Mouse (Mus musculus): ENCODE measurements at regions not wholly inside any gene's neighbourhood (a gene's known extent, or its start where the extent isn't known, plus 50 kb on each side); places are given as distances from the start of the nearest gene placed in this dataset.

GRCm38 (mm10) chr1:77748483-77749465 lies 233.9 kb upstream of the Epha4 start:
- Histone ChIP-seq H3K27me3 (ENCODE audit: control insufficient read depth, insufficient read depth, low read length) (no peaks in the 10 kb centered on the region), H3K4me1 (ENCODE audit: control insufficient read depth, insufficient read depth, low read length) (0 out of 2 replicates have a peak, but pooled peaks cover 4% of the 10 kb centered on the region), H3K27ac (ENCODE audit: low read depth, low read length) (peak overlapping the region; percentile 40; the same call in 1 of the 2 replicates), H3K9ac (replicated peaks; ENCODE audit: low read depth, low read length) (no peak overlapping the region), H3K36me3 (ENCODE audit: control insufficient read depth, insufficient read depth, low read length) (no peaks in the 10 kb centered on the region), H3K4me3 (ENCODE audit: low read depth, low read length) (no peak overlapping the region), H3K9me3 (ENCODE audit: control insufficient read depth, low read length) (no peaks in the 10 kb centered on the region), H3K4me2 (ENCODE audit: low read depth, low read length) (no peak overlapping the region)
- peak; percentile 68; the same call in 1 of the 2 replicates for ATAC-seq (ENCODE audit: low read depth)
- 20% methylated on average over 2 of the region's 2 CpGs for WGBS

- no peak for ATAC-seq (ENCODE audit: low read depth)
- 75% methylated on average over 10 of the region's 10 CpGs for WGBS
- Histone ChIP-seq H3K4me3 (ENCODE audit: low read depth, low read length) (no peak overlapping the region), H3K9ac (replicated peaks; ENCODE audit: low read depth, low read length) (no peak overlapping the region), H3K9me3 (ENCODE audit: control insufficient read depth, low read length) (no peaks in the 10 kb centered on the region), H3K27me3 (ENCODE audit: control insufficient read depth, insufficient read depth, low read length) (no peaks in the 10 kb centered on the region), H3K36me3 (ENCODE audit: control insufficient read depth, insufficient read depth, low read length) (no peaks in the 10 kb centered on the region), H3K4me1 (ENCODE audit: control insufficient read depth, insufficient read depth, low read length) (no peaks in the 10 kb centered on the region), H3K4me2 (ENCODE audit: low read depth, low read length) (no peak overlapping the region), H3K27ac (ENCODE audit: low read depth, low read length) (no peak overlapping the region)
These were observed 217.2 kb upstream of the Epha4 start for GRCm38 (mm10) chr1:77732099-77732498.

GRCm38 (mm10) chr1:77727561-77727960 lies 212.7 kb upstream of the Epha4 start:
- Histone ChIP-seq H3K36me3 (ENCODE audit: control insufficient read depth, insufficient read depth, low read length) (no peaks in the 10 kb centered on the region), H3K4me2 (ENCODE audit: low read depth, low read length) (no peak overlapping the region), H3K4me3 (ENCODE audit: low read depth, low read length) (no peak overlapping the region), H3K9me3 (ENCODE audit: control insufficient read depth, low read length) (no peaks in the 10 kb centered on the region), H3K27ac (ENCODE audit: low read depth, low read length) (no peak overlapping the region), H3K4me1 (ENCODE audit: control insufficient read depth, insufficient read depth, low read length) (no peaks in the 10 kb centered on the region), H3K9ac (replicated peaks; ENCODE audit: low read depth, low read length) (no peak overlapping the region), H3K27me3 (ENCODE audit: control insufficient read depth, insufficient read depth, low read length) (no peaks in the 10 kb centered on the region)
- 94% methylated on average over 2 of the region's 2 CpGs for WGBS
- no peak for ATAC-seq (ENCODE audit: low read depth)

GRCm38 (mm10) chr1:77723246-77723645 lies 208.4 kb upstream of the Epha4 start:
- 90% methylated on average over 8 of the region's 8 CpGs for WGBS
- no peak overlapping the region for H3K4me3 ChIP-seq (ENCODE audit: low read depth, low read length)
- H3K9ac ChIP-seq (replicated peaks; ENCODE audit: low read depth, low read length), result no peak overlapping the region
- no peaks in the 10 kb centered on the region for H3K4me1 ChIP-seq (ENCODE audit: control insufficient read depth, insufficient read depth, low read length)
- H3K27ac ChIP-seq (ENCODE audit: low read depth, low read length), result no peak overlapping the region
- no peaks in the 10 kb centered on the region for H3K27me3 ChIP-seq (ENCODE audit: control insufficient read depth, insufficient read depth, low read length)
- no peak overlapping the region for H3K4me2 ChIP-seq (ENCODE audit: low read depth, low read length)
- H3K36me3 ChIP-seq (ENCODE audit: control insufficient read depth, insufficient read depth, low read length), result no peaks in the 10 kb centered on the region
- no peak for ATAC-seq (ENCODE audit: low read depth)
- no peaks in the 10 kb centered on the region for H3K9me3 ChIP-seq (ENCODE audit: control insufficient read depth, low read length)

GRCm38 (mm10) chr1:77720859-77721258 lies 206.0 kb upstream of the Epha4 start:
- H3K4me3 ChIP-seq (ENCODE audit: low read depth, low read length), result no peak overlapping the region
- H3K4me2 ChIP-seq (ENCODE audit: low read depth, low read length), result no peak overlapping the region
- no peaks in the 10 kb centered on the region for H3K4me1 ChIP-seq (ENCODE audit: control insufficient read depth, insufficient read depth, low read length)
- WGBS, result 90% methylated on average over 1 of the region's 1 CpGs
- no peaks in the 10 kb centered on the region for H3K9me3 ChIP-seq (ENCODE audit: control insufficient read depth, low read length)
- H3K9ac ChIP-seq (replicated peaks; ENCODE audit: low read depth, low read length), result no peak overlapping the region
- no peak overlapping the region for H3K27ac ChIP-seq (ENCODE audit: low read depth, low read length)
- H3K36me3 ChIP-seq (ENCODE audit: control insufficient read depth, insufficient read depth, low read length), result no peaks in the 10 kb centered on the region
- no peaks in the 10 kb centered on the region for H3K27me3 ChIP-seq (ENCODE audit: control insufficient read depth, insufficient read depth, low read length)
- ATAC-seq (ENCODE audit: low read depth), result no peak

GRCm38 (mm10) chr1:77713001-77713400 lies 198.1 kb upstream of the Epha4 start:
- Histone ChIP-seq H3K4me2 (ENCODE audit: low read depth, low read length) (no peak overlapping the region), H3K9ac (replicated peaks; ENCODE audit: low read depth, low read length) (no peak overlapping the region), H3K27ac (ENCODE audit: low read depth, low read length) (no peak overlapping the region), H3K36me3 (ENCODE audit: control insufficient read depth, insufficient read depth, low read length) (no peaks in the 10 kb centered on the region), H3K9me3 (ENCODE audit: control insufficient read depth, low read length) (no peaks in the 10 kb centered on the region), H3K27me3 (ENCODE audit: control insufficient read depth, insufficient read depth, low read length) (no peaks in the 10 kb centered on the region), H3K4me1 (ENCODE audit: control insufficient read depth, insufficient read depth, low read length) (no peaks in the 10 kb centered on the region), H3K4me3 (ENCODE audit: low read depth, low read length) (no peak overlapping the region)
- no peak for ATAC-seq (ENCODE audit: low read depth)
- WGBS, result 83% methylated on average over 2 of the region's 2 CpGs

- no peaks in the 10 kb centered on the region for H3K27me3 ChIP-seq (ENCODE audit: control insufficient read depth, insufficient read depth, low read length)
- H3K27ac ChIP-seq (ENCODE audit: low read depth, low read length), result no peak overlapping the region; the same call in 1 of the 2 replicates
- ATAC-seq (ENCODE audit: low read depth), result peak; percentile 6; the same call in 1 of the 2 replicates
- H3K4me3 ChIP-seq (ENCODE audit: low read depth, low read length), result no peak overlapping the region
- H3K4me2 ChIP-seq (ENCODE audit: low read depth, low read length), result no peak overlapping the region
- H3K36me3 ChIP-seq (ENCODE audit: control insufficient read depth, insufficient read depth, low read length), result no peaks in the 10 kb centered on the region
- 59% methylated on average over 14 of the region's 14 CpGs for WGBS
- H3K9ac ChIP-seq (replicated peaks; ENCODE audit: low read depth, low read length), result no peak overlapping the region
- H3K4me1 ChIP-seq (ENCODE audit: control insufficient read depth, insufficient read depth, low read length), result no peaks in the 10 kb centered on the region
- no peaks in the 10 kb centered on the region for H3K9me3 ChIP-seq (ENCODE audit: control insufficient read depth, low read length)
These were observed 193.5 kb upstream of the Epha4 start for GRCm38 (mm10) chr1:77708202-77709020.

GRCm38 (mm10) chr1:77695228-77696018 lies 180.5 kb upstream of the Epha4 start:
- 71% methylated on average over 3 of the region's 3 CpGs for WGBS
- Histone ChIP-seq H3K36me3 (ENCODE audit: control insufficient read depth, insufficient read depth, low read length) (no peaks in the 10 kb centered on the region), H3K4me1 (ENCODE audit: control insufficient read depth, insufficient read depth, low read length) (no peaks in the 10 kb centered on the region), H3K4me3 (ENCODE audit: low read depth, low read length) (no peak overlapping the region), H3K27ac (ENCODE audit: low read depth, low read length) (no peak overlapping the region), H3K27me3 (ENCODE audit: control insufficient read depth, insufficient read depth, low read length) (no peaks in the 10 kb centered on the region), H3K9ac (replicated peaks; ENCODE audit: low read depth, low read length) (no peak overlapping the region), H3K4me2 (ENCODE audit: low read depth, low read length) (no peak overlapping the region), H3K9me3 (ENCODE audit: control insufficient read depth, low read length) (no peaks in the 10 kb centered on the region)
- no peak for ATAC-seq (ENCODE audit: low read depth)
